Mouse (Mus musculus) stomach, postnatal 0 days (tissue): ENCODE results near the gene Fyn. TPM values are rescaled to one million over a fixed set of nuclear protein-coding genes. Genes with fewer than 3 reads are reported as not detected.

Source experiments
- ATAC-seq: fragments of 200-750 bp; cut with Nextera tagmentation; 2 replicates; pipeline ENCODE4 v1.8.0; 2017; ENCODE audit not compliant: low FRiP score, low TSS enrichment
- DNase-seq: peaks from one replicate; pipeline ENCODE4 v3.0.0-alpha.2; 2016; ENCODE audit warnings: low spot score
- H3K27ac ChIP-seq: fragments of 300-500 bp; sonication (generic); replicated peaks from 2 replicates; pipeline ENCODE4 v1.5.1; 2014; ENCODE audit warnings: mild to moderate bottlenecking, control low read depth
- H3K27me3 ChIP-seq: fragments of 300-500 bp; sonication (generic); 2 replicates; pipeline ENCODE4 v1.6.1; 2014; ENCODE audit warnings: low read length; ENCODE audit not compliant: control insufficient read depth, insufficient read depth
- H3K36me3 ChIP-seq: fragments of 300-500 bp; sonication (generic); 2 replicates; pipeline ENCODE4 v1.6.1; 2014; ENCODE audit warnings: low read length, mixed read lengths; ENCODE audit not compliant: control insufficient read depth, insufficient read depth
- H3K4me1 ChIP-seq: fragments of 300-500 bp; sonication (generic); replicated peaks from 2 replicates; pipeline ENCODE4 v1.6.1; 2014; ENCODE audit warnings: antibody characterized with exemption; ENCODE audit not compliant: control insufficient read depth, insufficient read depth
- H3K4me2 ChIP-seq: fragments of 300-500 bp; sonication (generic); replicated peaks from 2 replicates; pipeline ENCODE4 v1.6.1; 2014; ENCODE audit warnings: low read depth, mild to moderate bottlenecking, control low read depth, moderate library complexity
- H3K4me3 ChIP-seq: fragments of 300-500 bp; sonication (generic); 2 replicates; pipeline ENCODE4 v1.5.1; 2014; ENCODE audit warnings: low read depth, low read length, control low read depth
- H3K9ac ChIP-seq: fragments of 300-500 bp; sonication (generic); 2 replicates; pipeline ENCODE4 v1.6.1; 2014; ENCODE audit warnings: mild to moderate bottlenecking, low read length, control low read depth, mixed read lengths
- H3K9me3 ChIP-seq: fragments of 300-500 bp; sonication (generic); 2 replicates; pipeline ENCODE4 v1.6.1; 2016; ENCODE audit warnings: low read length; ENCODE audit not compliant: control insufficient read depth
- CTCF ChIP-seq: IDR thresholded peaks from 2 replicates; pipeline ENCODE4 v1.5.1; 2016; ENCODE audit warnings: antibody characterized with exemption, low read depth, mild to moderate bottlenecking, moderate library complexity
- EP300 ChIP-seq: optimal IDR thresholded peaks from 2 replicates; pipeline ENCODE3; 2016; ENCODE audit warnings: antibody characterized with exemption
- WGBS: fragments of 180-500 bp; shearing (Covaris S2); extraction: QIAGEN DNeasy Blood & Tissue Kit; methylation state at CpG from one replicate; pipeline ENCODE4 v1.1.7; 2014; 5-methylcytosine and 5-hydroxymethylcytosine counted together
- polyA plus RNA-seq: library from polyadenylated mRNA; unstranded; fragments of >200 nt; fragmentation: Nextera tagmentation; extraction: Ambion mirVana; gene quantifications from 2 replicates; pipeline ENCODE4 v1.2.1, GENCODE M21; 2015

Gene Fyn
- polyA plus RNA-seq, 1 experiment from 2014 or later: 12.5 TPM

DNA sequence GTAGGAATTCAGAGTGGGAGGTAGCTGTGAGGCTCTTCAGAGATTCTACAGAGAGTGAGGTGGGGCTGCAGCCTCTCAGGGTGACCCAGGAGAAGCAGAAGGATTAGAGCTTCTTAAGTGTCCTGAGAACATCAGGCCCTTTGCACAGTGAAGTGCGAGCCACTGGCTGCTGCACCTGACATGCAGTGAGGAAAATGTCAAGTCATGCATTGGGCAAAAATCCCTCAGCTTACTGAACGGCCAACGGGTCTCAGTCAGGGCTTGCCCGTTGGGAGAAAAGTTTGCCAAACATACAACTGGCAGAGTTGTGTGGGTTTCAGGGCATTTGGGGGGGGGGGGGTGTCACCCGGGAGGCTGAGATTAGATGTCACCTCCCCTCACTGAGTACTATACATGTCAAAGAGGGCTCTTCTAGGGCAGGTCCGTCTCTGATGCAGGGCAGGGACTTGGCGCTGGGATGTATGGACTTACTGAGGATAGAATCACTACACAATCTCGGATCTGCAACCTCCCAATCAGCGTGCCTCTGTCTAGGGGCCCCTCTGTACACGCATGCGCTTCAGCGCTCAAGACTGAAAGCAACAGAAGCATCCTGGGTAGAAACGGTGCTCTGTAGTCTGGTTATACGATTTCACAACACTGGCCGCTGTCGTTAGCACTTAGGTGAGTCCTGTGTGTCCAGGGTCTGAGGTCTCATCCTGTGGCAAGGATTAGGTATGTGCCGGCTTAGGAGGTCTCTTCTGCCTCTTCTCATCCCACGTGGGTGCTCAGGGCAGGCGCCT lies 221.3 kb downstream of the Fyn start:
- Histone ChIP-seq H3K9me3 (no peaks in the 10 kb centered on the region; the same call in 1 of the 2 replicates), H3K27me3 (no peaks in the 10 kb centered on the region), H3K4me3 (no peak overlapping the region), H3K36me3 (no peaks in the 10 kb centered on the region), H3K4me1 (0 out of 2 replicates have a peak, but pooled peaks cover 3% of the 10 kb centered on the region), H3K9ac (no peak overlapping the region), H3K27ac (no peak overlapping the region), H3K4me2 (no peak overlapping the region)
- WGBS: 76% methylated on average over 19 of the region's 19 CpGs
- TF ChIP-seq CTCF (no peak), EP300 (no peak)
- DNase-seq (no peak), ATAC-seq (no peak)

DNA sequence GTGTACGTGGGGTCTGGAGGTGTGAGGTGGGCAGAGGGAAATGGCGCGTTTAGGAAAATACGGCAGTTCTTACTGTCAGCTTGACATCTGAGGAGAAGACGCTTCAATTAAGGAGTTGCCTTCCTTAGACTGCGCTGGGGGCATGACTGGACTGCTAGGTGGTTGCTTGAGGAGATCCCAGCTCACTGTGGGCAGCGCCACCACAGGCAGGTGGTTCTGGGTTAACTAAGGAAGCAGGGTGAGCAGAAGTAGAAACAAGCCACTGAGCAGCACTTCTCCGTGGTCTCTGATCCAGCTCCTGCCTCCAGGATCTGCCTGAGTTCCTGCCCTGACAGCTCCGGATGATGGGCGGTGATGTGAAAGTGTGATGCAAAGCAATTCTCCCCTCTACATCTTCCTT lies 222.0 kb downstream of the Fyn start:
- Histone ChIP-seq H3K4me2 (no peak overlapping the region), H3K27ac (no peak overlapping the region), H3K4me3 (no peak overlapping the region), H3K27me3 (no peaks in the 10 kb centered on the region), H3K4me1 (0 out of 2 replicates have a peak, but pooled peaks cover 3% of the 10 kb centered on the region), H3K36me3 (no peaks in the 10 kb centered on the region), H3K9ac (no peak overlapping the region), H3K9me3 (no peaks in the 10 kb centered on the region; the same call in 1 of the 2 replicates)
- ATAC-seq (no peak), DNase-seq (no peak)
- TF ChIP-seq EP300 (no peak), CTCF (no peak)
- 85% methylated on average over 10 of the region's 10 CpGs for WGBS

GRCm38 (mm10) chr10:39592501-39592900 lies 223.8 kb downstream of the Fyn start:
- no peaks in the 10 kb centered on the region for H3K36me3 ChIP-seq
- no peaks in the 10 kb centered on the region; the same call in 1 of the 2 replicates for H3K9me3 ChIP-seq
- DNase-seq (no peak), ATAC-seq (no peak)
- no peak overlapping the region for H3K27ac ChIP-seq
- no peak for TF ChIP-seq CTCF
- no peak for TF ChIP-seq EP300
- H3K4me3 ChIP-seq: no peak overlapping the region
- H3K4me2 ChIP-seq: no peak overlapping the region
- H3K27me3 ChIP-seq: no peaks in the 10 kb centered on the region
- 97% methylated on average over 4 of the region's 4 CpGs for WGBS
- H3K9ac ChIP-seq: no peak overlapping the region
- H3K4me1 ChIP-seq: no peaks in the 10 kb centered on the region

GRCm38 (mm10) chr10:39594716-39595115 lies 226.1 kb downstream of the Fyn start:
- no peak for DNase-seq
- TF ChIP-seq EP300: no peak
- TF ChIP-seq CTCF: no peak
- Histone ChIP-seq H3K4me1 (no peaks in the 10 kb centered on the region), H3K9ac (no peak overlapping the region), H3K27ac (peak overlapping the region; percentile 83; the same call in 1 of the 2 replicates), H3K36me3 (no peaks in the 10 kb centered on the region), H3K4me3 (no peak overlapping the region), H3K27me3 (no peaks in the 10 kb centered on the region), H3K4me2 (no peak overlapping the region), H3K9me3 (no peaks in the 10 kb centered on the region; the same call in 1 of the 2 replicates)
- WGBS: 88% methylated on average over 1 of the region's 1 CpGs
- ATAC-seq: no peak

DNA sequence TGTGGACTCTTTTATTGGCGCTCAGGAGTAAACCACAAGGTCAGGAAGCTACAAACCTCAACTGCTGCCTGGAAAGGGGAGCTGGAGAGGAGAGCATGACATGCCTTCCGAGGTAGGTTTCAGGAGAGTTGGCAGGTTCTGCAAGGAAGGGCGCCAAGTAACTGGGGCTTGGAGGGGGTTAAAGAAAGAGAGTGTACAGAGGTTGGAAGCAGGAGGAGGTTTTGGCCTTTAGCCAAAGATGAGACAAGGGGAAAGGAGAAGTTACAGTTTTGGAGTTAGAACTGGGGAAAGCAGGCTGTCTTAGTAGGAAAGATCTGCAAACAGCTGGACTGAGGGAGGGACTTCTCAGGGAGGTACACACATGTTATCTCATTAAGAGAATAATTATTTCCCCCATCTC lies 227.2 kb downstream of the Fyn start:
- TF ChIP-seq CTCF: no peak
- TF ChIP-seq EP300: no peak
- H3K27ac ChIP-seq: peak overlapping the region; percentile 83
- no peaks in the 10 kb centered on the region; the same call in 1 of the 2 replicates for H3K9me3 ChIP-seq
- no peak overlapping the region for H3K9ac ChIP-seq
- no peaks in the 10 kb centered on the region for H3K36me3 ChIP-seq
- ATAC-seq: peak; percentile 38; the same call in 1 of the 2 replicates
- no peaks in the 10 kb centered on the region for H3K27me3 ChIP-seq
- no peak for DNase-seq
- 30% methylated on average over 3 of the region's 3 CpGs for WGBS
- H3K4me3 ChIP-seq: no peak overlapping the region
- no peaks in the 10 kb centered on the region for H3K4me1 ChIP-seq
- no peak overlapping the region; the same call in 1 of the 2 replicates for H3K4me2 ChIP-seq

DNA sequence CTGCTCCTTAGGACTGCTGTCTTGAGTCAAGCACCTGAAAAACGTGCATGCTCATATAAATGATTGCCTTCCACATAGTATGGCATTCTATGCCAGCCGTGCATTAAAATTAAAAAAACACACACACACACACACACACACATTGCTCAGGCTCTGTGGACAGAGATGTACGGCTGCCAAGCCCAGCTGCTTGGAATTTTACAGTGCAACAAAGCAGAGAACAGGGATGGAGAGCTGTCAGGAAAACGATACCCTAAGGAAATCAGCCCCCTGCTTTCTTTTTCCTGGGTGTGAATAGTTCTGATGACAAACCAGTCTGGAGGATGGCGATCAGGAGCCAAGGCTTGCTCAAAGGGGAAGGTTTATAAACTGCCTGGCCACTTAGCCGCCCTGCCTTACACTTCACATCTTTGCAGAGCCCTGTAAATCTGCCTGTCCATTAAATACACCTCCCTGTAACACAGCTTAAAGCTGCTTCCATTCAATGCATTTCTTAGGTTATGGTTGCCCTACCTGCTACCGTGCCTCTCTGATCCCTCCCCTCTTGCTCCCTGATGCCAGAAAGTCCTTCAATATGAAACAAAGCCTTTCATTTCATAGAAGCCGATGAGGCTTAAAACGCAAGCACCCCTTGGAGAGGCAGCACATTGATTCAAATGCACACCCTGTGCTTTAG lies 228.6 kb downstream of the Fyn start:
- ATAC-seq: no peak
- DNase-seq: no peak

More for the DNA sequence above, 228.6 kb downstream of the Fyn start:
- Histone ChIP-seq H3K27ac (no peak overlapping the region; the same call in 1 of the 2 replicates), H3K9me3 (no peaks in the 10 kb centered on the region; the same call in 1 of the 2 replicates), H3K4me3 (no peak overlapping the region), H3K36me3 (no peaks in the 10 kb centered on the region), H3K27me3 (no peaks in the 10 kb centered on the region), H3K9ac (no peak overlapping the region), H3K4me1 (no peaks in the 10 kb centered on the region), H3K4me2 (no peak overlapping the region)
- TF ChIP-seq EP300: no peak
- no peak for TF ChIP-seq CTCF
- WGBS: 39% methylated on average over 9 of the region's 9 CpGs
